Mouse (Mus musculus): ENCODE measurements around the gene Adcy2.
A peak's percentile ranks its signal among the peaks of the same experiment; 100 is the strongest.

Adcy2 gene

DNA sequence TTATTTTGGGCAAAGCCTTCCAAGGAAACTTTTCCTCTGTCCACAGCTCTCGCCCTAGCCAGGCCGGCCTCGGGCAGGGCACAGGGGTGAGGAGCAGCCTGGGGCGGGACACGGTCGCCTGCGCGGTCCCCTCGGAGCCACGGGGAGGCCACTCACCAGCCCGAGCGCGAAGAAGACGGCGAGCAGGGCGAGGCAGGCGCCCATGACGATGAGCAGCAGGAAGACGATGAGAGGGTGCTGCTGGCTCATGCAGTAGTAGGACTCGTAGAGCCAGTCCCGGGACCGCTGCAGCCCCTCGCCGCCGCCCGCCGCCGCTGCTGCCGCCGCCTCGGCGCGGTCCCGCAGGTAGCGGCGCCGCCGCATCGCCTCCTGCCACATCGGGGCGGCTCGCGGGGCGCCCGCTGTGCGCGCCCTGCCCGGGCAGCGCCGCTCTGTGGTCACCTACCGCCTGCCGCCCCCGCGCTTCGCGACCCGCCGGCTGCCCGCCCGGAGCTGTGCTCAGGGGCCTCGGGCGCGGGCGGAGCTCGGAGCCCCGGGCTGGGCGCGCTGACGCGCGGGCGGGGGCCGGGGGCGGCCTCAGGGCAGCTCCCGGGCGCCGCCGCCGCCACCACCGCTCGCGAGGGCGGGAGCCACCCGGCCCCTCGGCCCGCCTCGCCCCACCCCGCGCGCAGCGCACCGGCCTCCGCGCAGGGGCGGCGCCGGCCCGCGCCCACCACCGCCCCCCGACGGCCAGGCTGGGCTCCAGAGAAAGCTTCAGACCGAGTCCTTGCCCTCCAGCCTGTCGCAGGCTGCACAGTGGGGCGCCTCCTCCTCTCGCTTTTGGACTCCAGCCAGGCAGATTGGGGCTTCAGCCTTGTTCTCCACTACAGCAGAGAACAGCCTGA lies at the start of gene Adcy2:
Gene Adcy2 (minus strand): TSS at position 624 of the 884 bp plus-strand sequence.
- peak; percentile 19 to 48 for DNase-seq

DNA sequence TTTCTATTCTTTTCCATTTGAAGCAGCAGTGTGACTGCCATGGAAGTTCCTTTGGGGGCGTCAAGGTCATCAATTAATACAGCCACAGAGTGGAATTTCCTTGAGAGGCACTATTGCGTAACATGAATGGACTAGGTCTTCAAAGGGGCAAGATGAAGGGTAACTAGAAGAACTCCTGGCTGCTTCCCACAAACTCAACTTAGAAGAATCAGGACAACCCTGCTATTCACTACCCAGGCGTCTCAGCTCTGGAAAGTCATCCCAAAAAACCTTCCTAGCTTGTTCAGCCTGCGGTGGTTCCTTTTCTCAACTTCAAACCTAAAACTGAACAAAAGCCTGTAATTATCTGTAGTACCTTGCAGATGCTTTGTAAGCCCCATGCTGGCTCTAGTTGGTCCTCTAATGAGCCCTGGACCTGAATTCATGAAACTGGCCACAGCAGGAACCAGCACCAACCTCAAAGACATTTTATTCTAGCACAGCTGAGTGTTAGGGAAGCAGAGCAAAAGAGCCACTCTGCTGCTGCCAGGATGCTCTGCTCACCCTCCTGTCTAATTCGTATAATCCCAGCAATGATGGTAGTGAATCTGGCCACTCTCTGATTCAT lies 37.8 kb upstream of the Adcy2 start:
- no peak for DNase-seq

DNA sequence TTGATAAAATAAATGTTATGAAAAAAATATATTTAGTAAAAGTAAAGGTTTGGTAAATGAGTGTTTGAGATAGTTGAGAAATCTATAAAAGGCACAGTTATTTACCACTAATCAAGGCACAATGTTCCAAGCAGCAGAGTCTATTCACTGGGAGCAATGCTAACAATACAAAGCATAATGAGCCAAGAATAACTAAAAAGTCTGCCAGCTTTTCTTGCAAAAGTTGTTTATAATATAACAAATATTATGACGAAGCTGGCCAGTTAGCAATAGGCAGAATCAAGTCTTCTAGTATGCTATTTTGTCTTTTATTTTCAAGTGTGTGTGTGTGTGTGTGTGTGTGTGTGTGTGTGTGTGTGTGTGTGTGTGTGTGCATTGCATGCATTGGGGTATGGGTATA lies 35.3 kb upstream of the Adcy2 start:
- DNase-seq, result no peak

DNA sequence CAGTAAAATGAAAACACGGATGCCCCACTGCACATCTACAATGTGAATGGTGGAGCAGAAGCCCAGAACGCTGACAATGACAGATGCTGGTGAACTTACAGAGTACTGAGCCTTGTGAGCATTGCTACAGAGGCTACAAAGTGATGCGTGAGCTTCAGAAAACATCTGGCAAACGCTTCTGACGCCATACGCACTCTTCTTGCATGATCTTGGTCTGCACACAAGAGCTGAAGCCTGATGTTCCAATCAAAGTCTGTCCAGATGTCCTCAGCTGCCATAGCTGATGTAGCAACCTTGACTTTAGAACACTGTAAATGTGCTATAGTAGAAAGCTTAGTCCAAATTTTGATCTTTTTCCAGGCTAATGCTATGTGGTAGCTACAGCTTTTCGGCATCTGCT lies 34.2 kb upstream of the Adcy2 start:
- DNase-seq, result no peak

DNA sequence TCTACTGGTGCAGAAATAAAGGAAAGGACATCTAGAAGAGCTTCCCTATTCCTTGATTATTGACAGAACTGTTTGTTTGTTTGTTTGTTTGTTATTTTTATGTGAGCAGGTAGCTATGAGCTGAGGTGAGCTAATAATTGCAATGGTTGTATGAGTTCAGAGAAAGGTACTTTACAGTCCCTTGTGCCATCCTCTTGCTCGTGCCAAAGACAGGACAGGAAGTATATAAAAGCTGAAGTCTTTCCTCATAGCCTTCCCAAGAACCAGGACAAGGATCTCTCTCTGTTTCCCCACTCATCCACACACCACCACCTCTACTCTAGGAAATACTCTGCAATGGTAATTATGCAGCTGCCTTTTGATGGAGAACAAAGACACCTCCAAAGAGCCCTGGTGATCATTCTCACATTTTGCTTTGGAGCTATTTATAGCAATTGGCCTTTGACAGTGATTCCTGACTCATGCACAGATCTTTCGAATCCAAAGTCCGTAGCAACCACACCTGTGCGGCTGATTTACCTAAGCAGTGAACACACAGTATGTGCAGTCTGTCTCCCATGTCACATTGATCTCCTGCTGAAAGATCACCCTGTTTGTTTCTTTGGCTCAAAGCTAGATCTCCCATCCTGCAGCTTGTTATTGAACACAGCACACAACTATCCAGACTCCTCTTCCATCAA lies 29.9 kb upstream of the Adcy2 start:
- no peak for DNase-seq

DNA sequence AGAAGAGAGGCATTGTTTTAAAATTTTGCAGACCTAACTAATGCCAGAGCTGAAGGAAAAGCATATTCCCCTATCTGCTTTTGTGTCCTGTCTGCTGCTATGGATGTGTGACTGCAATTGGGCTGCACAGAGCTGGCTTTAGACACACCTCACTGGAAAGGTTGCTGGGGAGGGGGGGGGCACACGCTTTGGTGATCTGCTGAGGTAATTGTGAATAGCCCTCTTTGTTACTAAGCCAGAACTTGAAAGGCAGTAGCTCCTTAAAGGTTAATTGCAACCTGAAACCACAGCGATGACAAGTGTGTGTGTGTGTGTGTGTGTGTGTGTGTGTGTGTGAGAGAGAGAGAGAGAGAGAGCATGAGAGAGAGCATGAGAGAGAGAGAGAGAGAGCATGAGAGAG lies 25.6 kb upstream of the Adcy2 start:
- no peak for DNase-seq

DNA sequence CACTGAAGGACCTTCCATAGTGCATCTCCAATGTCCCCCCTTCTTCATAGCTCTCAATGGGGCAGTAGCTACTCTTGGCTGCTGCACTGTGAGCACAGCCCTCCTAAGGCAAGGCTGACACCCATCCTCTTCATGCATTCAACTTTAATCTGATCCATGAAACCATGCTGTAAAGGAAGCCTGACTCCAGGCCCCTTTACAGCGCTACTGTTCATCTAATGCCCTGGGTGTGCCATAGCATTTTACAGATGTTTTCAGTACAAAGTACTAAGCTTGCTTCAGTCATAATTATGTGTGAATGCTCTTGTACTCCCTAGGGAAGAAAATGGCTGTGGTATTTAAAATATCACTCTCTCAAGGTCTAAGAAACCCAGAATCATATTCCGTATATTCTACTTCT lies 23.9 kb upstream of the Adcy2 start:
- DNase-seq, result no peak

DNA sequence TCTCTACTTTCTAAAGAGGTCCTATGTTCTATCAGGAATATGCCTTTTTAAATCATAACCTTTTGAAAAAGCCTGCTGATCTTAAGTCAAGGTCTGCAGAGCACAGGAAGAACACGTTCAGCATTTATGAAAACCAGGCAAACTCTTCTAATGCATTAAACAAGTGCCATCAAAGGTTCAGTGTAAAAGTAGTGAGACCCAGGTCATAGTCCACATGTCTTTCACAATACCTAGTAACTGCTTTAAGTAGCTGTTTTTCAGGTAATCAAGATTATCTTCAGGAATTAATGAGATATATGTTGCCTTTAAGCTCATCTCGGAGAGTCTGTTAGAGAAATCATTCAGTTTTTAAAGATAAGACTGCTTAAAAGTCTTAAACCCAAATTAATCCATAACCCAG lies 21.2 kb upstream of the Adcy2 start:
- no peak for DNase-seq

DNA sequence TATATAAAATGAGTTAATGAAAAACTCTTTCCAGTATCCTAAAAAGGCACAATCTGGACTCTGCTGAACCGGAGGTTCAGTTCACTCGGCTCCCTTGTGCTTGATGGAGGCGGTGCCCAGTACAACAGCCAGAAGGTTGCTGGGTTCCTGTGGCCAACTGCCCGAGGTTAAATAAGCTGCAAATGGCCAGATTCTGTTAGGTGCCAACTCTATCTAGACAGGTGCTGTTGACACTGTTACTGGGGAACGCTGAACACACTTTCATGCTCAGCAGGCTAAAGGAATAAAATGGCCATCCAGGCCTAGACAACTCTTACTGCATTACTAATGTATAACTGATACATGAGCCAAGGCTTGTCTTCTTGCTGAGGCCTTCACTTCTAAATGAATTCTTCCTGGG lies 7.6 kb upstream of the Adcy2 start:
- DNase-seq, result peak; percentile 38 to 62

DNA sequence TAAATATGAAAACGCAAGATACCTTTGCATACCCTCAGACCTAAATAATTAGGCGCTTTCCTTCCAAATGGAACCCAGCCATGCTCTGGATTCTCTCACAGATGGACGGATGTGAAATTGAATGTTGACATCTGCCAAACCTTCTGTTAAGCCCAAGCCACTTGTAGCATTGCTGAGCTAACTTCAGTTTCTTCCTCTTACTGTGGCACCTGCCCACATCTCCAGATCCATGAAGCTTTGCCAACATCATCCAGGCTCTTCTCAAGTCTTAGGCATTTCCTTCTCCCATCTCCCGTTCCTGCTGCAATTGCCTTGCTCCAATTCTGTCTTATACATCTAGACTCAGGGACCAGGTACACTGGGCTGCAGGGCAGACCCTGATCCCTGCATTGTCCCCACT lies 6.8 kb upstream of the Adcy2 start:
- peak in 1 of 2 experiments; percentile 10 for DNase-seq

DNA sequence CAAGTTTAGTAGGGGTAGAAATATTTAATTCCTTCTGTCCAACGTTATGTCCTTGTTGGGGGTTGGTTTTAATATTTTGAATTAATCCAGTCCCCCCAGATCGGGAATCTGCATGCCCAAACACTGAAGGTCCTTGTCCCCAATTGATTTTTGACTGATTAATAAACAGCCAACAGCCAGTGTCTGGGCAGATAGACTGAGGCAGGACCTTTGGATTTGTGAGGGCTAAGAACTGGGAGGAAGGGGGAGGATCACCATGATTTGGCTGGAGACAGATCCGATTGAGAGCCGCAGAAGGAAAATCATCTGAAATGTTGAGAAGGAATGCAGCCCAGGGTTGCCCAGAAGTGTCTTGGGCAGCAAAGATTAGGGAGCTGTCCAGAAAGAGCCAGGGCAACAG lies 5.1 kb upstream of the Adcy2 start:
- no peak for DNase-seq

DNA sequence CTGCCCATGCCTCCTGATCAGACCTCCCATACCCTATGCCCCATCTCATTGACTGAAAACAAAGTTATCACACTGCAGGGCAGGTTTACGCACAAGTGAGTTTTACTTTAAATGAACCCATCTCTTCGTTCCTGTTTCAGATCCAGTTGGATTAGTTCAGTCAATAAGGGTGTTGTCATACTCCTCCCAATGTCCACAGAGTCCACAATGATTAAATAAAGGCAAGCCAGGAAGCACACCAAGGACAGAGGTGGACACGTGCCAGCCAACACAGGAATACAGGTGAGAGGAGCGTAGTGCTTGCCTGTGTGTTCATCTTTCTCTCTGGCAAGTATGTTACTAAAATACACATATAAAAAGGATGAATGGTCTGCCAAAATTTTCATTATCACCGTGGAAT lies 3.3 kb upstream of the Adcy2 start:
- no peak for DNase-seq

DNA sequence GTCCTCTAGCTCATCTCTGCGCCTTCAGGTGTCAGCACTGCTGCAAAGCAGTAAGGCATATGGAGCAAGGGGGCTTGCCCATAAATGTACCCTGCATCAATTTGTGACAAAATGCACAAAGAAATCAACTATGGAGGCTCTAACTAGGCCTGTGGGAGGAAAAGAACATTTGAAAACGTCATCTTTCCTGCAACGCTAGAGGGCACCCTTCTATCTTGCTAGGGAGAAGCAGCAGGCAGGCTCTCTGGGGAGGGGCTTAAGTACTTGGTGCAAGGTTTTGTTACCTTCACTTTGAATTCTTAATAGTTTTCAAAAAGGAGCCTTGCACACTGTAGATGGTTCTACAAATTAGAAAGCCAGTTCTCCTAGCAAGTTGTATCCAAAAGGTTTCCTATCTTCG lies 2.8 kb upstream of the Adcy2 start:
- peak in 1 of 2 experiments; percentile 50 for DNase-seq

DNA sequence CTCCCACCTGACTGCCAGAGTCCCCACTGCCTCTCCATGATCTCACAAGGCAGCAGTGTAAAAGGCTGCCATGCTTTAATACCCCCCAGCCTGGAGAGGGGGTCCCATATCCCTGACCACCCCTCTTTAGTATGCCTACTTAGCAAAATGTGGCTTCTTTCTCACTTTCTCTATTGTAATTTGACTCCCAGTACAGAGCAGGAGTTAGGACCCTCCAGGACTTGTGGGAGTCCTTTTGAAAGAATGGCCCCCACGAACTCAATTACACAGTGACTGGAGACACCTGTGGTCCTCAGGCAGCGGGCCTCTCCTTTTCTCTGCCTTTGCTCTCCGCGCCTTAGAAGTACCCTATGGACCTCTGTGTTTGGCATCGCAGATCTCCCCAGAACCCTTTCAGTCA lies 485 bp upstream of the Adcy2 start:
- no peak for DNase-seq

DNA sequence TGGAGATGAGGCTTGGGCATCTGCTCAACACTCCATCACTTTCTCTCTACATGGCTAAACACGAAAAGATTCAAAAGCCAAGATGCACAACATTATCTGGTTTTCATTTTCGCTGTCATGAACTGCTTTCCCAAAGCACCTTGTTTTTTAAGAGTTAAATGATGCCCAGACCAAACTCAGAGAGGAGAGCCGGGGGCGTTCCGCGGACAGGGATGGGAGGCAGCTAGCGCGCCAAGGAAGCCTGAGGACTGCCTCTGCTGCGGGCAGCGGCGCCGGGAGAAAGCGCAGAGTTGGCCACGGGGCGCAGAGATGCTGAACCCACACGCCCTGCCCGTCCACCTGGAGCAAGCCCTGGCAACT lies 803 bp downstream of the Adcy2 start:
- DNase-seq, result peak in 1 of 2 experiments; percentile 13

DNA sequence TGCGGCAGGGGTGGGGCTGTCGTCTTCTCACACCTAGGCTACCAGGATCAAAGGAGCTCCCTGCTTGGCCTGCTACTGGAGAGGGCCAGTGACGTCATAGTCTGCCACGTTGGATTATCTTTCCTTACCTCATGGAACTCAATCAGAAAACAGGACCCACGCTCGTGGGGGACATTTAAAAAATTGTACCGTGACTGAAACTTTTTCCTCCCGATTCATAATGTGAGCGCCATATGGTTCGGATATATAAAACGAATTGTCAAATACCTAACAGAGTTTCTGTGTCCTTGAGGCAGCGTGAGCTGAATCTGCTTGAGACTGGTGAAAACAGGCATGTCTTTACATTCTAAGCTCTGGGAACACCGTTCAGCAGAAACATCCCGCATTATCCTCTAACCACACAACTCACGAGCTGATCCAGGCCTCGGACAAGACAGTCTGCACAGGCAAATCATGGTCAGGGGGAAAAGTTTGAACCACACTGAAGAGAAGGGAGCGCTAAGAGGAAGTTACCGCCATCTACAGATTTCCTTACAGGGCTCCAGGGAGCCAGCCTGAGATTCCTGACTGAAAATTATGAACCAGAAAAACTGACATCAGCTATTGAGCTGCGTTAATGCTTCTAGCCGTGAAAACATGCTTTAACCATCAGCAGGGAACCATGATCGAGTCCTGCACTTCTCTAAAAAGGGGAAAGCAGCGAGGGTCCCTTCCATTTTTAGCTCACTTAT lies 1.4 kb downstream of the Adcy2 start:
- no peak for DNase-seq

DNA sequence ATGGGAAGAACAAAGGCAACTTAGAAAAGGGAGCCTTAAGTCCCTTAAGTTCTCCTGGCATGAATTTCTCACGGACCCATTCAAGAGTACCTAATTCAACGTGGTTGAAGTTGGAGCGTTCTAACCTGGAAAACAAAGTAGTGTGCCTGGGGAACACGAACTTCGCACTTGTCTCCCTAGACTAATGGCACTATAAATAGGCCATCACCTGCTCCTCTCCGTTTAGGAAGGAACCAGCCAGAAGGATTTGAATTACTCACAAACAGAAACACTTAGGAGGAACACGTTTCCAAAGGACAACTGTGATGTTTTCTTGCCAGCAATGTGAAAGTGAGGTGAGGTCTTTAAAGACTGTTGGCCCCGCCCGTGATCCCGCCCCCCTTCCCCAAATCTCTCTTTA lies 2.0 kb downstream of the Adcy2 start:
- DNase-seq, result no peak

DNA sequence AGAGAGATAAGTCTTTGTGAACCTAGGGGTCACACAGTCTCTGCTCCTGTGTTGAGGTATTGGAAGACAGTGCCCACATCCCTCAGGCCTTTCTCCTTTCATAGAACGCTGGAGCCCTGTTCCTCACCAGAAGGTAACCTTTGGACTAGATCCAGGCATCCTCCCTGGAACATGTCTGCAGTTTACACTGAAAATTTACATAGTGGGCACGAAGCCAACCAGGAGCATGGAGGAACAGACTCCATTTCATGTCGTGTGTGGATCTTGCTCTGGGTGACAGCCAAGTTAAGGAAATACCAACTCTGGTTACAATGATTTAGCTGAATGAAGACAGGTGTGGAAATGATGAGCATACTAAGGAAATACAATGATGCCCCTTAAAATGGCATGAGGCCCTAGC lies 2.7 kb downstream of the Adcy2 start:
- DNase-seq, result no peak

DNA sequence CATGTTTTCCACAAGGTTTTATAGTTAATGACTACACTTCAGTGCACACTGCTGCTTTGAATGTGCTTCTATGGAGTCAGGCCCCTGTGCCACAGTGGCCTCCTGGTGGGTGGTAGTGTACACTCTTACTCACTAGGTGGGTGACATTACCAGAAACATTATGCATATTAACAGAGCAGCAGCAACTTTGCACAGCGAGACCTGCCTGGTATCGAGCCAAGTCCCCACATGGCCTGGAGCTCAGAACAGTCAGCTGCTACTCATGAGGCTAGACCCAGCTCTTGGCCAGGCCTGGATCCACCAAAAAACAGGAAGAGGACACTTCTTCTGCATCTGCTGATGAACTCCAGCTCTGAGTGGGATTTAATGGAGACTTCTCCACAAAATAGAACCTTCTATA lies 13.6 kb downstream of the Adcy2 start:
- peak in 1 of 2 experiments; percentile 13 for DNase-seq

DNA sequence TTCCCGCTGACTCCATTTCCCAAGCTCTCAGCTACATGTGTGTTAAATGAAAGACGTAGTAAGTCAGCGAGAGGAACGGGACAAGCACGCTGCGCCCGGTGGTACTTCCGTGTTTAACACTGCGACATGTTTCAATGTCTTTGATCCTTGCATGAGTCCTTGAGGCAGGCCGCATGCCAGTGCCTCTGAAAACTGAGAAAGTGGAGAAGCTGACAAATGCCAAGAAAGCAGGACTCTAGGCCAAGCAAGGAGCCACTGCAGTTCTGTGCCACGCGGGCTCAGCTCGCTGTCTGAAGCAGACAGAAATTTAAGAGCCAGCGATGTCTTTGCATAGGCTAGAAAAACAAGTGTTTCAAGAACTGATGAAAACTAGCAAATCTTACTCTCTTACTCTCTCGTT lies 15.3 kb downstream of the Adcy2 start:
- DNase-seq, result peak in 1 of 2 experiments; percentile 8

DNA sequence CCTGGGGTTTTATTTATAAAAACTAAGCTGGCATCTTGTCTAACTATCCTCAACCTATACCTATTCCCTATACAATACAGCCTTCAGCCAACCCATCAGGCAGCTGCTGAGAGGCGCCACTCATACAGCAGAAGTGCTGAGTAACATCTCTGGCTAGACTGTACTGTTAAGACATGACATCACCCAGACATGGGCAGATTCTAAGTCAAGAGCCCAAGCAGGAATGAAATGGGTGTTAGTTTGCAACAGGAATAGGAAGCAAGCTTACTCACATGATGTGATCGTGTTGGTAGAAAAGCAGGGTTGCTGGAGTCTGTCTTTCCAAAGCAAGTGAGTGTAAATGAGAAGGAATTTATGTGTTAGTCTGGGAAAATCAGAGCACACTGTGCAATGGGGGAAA lies 18.3 kb downstream of the Adcy2 start:
- no peak for DNase-seq

DNA sequence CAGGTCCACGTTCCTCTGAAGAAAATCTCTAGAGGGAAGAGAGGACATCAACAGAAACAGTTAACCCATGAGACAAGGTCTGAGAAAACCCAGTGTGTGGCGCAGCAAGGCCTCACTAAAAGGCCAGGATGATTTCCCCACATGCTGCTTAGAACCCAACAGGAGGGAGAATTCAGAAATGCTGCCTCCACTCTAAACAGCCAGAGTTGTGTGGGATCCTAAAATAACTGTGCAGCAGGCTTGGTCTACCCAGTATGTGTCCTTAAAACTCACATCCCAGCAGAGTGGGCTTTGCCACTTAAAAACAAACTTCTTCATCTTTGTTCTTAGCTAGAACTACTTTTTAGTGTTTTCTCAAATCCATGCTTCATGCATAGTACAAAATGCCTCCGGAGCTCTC lies 26.2 kb downstream of the Adcy2 start:
- no peak for DNase-seq

DNA sequence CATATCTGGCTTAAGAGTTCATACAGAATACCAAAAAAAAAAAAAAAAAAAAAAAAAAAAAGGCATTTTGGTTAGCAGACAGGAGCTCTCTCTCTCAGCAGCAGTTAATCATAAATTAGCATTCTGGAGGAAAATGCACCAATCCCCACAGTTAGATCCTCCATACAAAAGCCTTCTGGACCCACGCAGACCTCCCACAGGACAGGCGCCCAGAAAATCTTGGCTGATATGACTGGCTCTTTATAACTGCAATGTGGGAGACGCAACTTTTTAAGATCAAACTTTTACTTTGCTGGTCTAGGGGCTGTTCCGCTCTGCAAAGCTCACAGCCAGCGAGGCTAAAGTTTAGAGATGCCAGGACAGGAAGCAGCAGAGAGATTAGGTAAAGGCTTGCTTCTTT lies 37.8 kb downstream of the Adcy2 start:
- DNase-seq, result no peak

Measured in cerebellum, postnatal 25 days (tissue).